Mouse (Mus musculus): ENCODE results near the gene Iqck. TPM values are rescaled to one million over a fixed set of nuclear protein-coding genes. Genes with fewer than 3 reads are reported as not detected.

The Iqck gene
- total RNA-seq (2015; ENCODE audit: low replicate concordance): not detected in 2 replicates
- not detected in 2 replicates for total RNA-seq (2017; ENCODE audit: low replicate concordance)

DNA sequence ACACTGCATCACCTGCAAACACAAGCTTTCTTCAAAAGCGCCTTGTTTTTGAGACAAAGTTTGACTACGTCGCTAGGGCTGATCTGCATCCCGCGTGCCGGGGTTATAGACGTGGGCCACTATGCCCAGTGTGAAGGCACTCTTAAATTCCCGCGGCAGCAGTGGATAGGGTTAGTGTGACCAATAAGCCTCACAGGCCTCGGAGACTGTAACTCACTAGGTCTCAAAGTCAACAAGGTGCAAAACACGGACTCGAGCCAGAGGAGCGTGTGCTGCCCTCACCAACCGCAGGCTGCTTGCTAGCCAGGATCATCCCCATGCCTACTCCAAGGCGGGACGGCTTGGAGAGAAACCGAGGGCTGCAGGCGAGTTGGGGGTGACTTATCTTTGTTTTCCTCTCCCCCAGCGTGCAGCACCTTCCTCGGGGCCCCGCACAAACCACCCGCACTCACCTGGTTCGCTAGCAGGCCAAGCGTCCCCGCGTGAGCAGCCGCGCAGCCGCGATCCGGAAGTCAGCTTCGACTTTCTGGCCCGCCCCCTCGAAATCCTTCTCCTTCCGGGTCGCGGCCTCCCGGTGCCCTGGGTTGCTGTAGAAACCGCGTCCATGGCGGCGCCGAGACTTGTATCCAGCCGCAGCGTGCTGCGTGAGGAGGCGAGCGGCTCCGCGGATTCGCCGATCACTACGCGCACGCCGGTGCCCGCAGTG lies at the start of gene Iqck:
Gene Iqck, plus strand, starts transcription at position 582 of the 706 bp plus-strand sequence.
- peak; percentile 92 for ATAC-seq (replicated peaks; ENCODE audit: low FRiP score, poor library complexity, severe bottlenecking)

DNA sequence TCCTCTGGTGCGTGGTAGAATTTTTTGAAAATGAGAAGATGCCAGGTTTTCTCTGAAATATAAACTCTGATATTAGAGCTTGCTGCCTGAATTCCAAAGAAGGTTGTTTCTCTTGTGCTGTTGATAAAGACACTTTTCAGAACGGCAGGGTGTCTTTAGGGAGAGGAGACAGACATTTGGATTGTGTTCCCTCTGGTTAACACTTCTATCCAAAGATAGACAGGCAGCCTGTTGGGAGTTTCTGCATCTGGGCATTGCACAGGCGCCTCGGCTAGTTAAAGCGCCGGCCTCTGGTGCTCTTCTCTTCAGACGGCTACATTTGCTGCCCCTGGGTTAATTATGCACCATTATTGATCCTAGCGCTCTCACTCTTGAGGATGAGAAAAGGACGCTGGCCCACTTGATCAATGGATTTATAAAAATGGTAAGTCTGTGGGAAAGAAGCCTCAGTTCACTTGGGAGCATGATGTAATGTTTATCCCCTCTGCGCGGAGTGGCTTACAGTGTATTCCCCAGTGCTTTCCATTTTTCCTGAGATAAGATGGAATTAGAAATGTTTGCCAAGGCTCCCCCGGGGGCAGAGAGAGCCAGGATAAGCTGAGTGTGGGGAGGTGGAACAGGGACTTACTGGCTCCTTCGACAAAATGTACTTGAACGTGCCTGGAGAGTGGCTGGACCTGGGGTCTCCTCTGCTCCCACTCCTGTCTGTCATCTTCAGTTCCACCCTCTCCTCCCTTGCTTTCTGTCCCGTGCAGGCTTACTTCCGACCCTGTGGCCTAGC lies 48.7 kb upstream of the Iqck start:
- ATAC-seq (replicated peaks; ENCODE audit: low FRiP score, poor library complexity, severe bottlenecking): no peak

DNA sequence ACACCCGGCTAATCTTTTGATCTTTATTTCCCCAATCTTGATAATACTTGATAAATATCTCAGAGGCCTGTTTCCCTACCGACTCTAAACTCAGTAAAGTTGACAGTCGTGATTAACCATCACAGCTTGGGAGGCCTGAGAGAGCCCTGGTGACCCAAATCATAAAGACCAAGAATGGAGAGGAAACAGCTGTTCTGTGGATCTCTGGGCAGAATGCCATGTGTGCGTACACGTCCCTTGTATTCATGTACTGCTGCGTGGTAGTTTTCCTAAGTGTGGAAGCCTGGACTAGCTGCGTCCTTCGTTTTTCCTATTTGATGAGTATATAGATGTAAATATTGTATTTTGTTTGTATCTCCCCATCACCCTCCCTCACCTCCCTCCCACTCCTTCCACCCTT lies 47.7 kb upstream of the Iqck start:
- no peak for ATAC-seq (replicated peaks; ENCODE audit: low FRiP score, poor library complexity, severe bottlenecking)

DNA sequence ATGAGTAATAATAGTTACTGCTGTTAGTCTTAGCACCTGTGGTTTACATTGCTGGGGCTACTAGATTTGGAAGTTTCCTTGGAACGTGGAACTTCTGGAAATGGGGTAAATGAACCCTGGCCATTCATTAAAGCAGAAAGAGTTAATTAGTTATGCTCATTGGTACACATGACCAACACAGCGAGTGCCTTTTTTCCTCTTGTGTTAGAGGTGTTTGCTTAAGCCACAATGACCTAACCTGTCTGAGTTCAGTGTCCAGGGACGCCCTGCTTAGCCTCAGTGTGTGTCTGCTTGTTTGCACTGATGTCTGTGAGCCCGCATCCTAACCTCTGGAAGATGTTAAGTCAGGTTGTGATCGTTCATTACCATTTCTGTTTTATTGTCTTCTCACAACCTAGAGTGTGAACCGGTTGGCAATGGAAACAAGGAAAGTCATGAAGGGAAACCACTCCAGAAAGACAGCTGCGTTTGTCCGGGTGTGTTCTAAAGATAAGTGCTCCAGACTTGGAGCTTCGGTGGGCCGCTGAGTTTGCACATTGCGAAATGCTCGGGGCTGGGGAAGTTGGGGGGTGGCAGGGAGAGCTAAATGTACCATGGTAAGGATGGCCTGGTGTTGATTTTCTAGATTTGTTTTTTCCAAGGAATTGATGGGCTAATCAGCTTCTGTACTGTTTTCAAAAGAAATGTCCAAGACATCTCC lies 44.0 kb upstream of the Iqck start:
- no peak for ATAC-seq (replicated peaks; ENCODE audit: low FRiP score, poor library complexity, severe bottlenecking)

DNA sequence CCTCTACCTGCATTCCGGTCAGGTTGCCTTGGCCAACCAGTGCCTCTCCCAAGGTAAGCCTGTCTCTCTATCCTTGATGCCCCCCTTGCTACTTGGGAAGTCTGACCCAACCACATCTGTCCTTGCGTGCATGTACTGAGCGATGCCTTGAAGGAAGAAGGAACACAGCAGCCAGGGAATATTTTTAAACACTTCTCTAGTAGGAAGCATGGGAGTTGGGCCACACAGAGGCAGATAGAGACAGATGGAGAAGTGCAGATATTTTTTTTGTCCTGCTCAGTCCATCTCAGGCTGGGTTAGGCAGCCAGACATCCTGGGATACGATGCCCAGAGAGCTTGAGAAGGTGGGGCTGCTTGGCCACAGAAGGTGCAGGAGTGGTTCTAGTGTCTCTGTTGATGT lies 42.0 kb upstream of the Iqck start:
- ATAC-seq (replicated peaks; ENCODE audit: low FRiP score, poor library complexity, severe bottlenecking): no peak

DNA sequence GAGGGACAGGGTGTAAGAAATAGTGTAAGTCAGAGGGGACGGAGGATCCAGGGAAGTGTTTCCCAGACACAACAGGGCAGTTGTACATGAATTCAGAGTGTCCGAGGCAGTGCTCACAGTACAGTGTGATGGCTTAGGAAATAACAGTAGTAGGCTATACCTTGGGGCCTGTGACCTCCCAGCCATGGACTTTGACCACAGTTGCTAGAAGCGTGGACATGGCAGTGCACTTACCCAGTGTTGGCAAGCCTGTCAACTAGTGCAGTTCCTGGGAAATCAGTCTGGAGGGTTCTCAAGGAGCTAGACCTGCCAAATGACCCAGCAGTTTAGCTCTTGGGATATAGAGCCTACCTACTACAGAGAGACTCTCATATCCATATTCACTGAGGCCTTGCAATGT lies 39.3 kb upstream of the Iqck start:
- ATAC-seq (replicated peaks; ENCODE audit: low FRiP score, poor library complexity, severe bottlenecking): no peak

DNA sequence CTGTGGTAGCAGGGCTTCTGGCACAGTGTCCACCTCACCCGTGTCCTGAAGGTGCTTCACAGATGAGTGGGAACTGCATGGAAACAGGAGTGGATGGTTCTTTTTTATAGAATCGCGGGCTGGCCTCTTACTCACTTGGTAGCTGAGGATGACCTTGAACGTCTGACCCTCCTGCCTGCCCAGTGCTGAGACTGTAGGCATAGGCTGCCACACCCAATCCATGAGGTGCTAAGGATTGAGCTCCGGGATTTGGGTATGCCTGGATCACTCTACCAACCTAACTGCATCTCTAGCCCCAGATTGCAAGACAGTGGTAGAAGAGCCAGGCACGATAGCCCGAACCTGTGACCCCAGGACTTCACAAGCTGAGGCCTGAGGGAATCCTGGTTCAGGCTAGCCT lies 37.8 kb upstream of the Iqck start:
- no peak for ATAC-seq (replicated peaks; ENCODE audit: low FRiP score, poor library complexity, severe bottlenecking)

DNA sequence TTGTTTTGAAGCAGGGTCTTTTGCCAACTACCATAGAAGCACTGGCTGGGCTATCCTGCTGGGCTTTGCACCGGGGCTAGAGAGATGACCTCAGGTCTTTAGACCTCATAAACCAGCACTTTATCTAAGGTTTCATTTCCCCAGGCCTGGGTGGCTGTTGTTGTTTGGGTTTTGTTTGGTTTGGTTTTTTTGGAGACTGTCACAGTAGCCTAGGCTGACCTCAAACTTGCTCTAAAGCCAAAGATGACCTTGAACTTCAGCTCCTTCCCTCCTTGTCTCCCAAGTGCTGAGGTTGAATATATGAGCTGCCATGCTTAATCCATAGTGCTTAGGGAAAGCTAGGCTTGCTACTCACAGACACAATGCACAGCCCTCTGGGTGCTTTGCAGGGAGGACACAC lies 35.9 kb upstream of the Iqck start:
- ATAC-seq (replicated peaks; ENCODE audit: low FRiP score, poor library complexity, severe bottlenecking): no peak

DNA sequence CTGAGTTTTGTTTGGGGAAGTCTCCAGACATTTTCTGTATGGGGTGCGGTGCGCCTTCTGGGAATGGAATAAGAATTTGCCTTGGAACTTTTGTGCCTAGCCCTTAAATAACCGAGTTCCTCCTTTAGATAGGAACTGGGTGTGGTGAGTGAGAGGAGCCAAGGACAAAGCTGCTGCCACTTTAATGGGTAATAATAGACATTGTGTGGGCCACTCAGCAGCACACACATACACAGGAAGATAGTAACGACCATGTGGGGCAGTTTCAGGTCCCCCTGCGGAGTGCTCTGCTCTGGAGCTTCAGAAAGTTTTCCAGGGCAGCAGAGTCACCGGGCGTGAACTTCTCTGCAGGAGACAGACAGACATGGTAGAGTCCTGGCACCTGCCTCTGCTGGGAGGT lies 34.2 kb upstream of the Iqck start:
- no peak for ATAC-seq (replicated peaks; ENCODE audit: low FRiP score, poor library complexity, severe bottlenecking)

DNA sequence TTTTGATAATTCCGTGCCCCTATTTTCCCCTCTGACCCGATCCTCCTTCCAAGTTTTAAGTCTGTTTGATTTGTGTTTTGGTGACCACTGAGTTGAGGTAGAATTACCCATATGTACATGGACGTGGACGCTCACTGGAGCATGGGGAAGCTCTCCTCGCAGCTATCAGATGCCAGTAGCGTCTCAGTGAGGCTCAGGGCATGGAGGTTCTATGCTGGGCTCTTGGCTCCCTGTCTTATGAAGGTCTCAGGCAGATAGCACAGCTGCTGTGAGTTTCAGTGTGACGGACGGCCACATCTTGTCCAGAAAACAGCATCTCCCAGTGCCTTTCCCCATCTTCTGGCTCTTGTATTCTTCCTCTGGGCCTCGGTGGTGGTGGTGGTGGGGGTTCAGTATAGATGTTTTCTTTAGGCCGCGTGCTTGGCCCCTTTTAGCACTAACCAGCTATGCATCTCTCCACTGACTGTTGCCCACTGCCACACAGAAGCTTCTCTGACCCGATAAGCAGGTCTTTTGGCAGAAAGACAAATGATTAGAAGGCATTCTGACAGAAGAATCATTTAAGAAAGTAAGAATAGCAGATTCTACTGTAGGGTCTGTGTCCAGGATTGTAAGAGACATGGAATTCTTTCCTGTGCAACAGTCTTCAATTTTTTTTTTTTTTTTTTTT lies 33.5 kb upstream of the Iqck start:
- no peak for ATAC-seq (replicated peaks; ENCODE audit: low FRiP score, poor library complexity, severe bottlenecking)

DNA sequence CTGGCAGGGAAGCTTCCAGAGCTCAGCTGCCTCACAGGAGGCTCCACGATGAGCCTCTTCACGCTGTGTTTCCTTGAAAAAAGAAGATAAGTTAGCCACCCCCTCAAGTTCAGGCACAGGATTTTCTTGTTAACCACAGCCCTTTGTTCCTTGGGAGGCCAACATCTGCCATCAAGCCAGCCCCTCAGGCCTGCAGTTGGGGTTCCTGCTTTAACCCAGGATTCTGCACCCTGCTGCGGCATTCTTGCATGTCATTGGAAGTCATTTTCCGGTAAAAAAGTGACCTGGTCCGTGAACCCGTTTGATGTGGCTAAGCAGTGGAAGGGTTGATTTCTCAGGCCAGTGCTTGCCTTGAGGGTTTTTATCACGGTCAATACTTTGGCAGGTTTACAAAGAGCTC lies 31.1 kb upstream of the Iqck start:
- no peak for ATAC-seq (replicated peaks; ENCODE audit: low FRiP score, poor library complexity, severe bottlenecking)

DNA sequence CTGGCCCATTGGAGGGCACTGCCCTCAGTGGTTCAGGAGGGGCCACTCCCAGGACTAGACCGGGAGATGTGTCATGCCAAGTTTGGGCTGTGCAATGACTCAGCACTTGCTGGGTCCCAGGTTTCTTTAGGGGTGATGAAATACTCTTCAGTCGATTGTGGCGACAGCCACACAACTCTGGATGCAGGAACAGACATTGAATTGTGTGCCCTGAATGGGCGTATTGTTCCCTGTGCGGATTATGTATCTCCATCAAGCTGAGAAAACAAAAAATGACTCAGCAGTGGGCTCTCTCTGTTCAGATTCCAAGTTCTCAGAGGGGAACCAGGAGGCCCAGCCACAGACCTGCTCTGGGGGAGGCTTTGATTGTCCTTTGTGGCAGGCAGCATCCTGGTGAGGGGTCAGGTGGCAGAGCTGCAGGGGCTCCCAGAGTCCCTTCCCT lies 27.6 kb upstream of the Iqck start:
- ATAC-seq (replicated peaks; ENCODE audit: low FRiP score, poor library complexity, severe bottlenecking): no peak

DNA sequence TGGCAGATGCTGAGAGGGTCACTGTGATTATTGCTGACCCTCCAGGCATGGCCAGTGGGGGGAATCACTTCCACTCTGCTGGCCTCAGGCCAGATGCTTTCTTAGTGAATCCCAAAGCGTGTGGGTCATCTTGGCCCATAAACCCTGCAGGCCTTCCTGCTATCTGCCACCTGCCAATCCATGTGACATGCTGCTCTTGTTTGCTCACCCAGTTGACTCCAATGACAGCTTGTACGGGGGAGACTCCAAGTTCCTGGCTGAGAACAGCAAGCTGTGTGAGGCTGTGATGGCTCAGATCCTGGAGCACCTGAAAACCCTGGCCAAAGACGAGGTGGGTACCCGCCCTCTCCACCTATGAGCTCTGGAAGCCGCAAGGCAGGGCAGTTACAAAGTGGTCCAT lies 17.7 kb upstream of the Iqck start:
- no peak for ATAC-seq (replicated peaks; ENCODE audit: low FRiP score, poor library complexity, severe bottlenecking)

DNA sequence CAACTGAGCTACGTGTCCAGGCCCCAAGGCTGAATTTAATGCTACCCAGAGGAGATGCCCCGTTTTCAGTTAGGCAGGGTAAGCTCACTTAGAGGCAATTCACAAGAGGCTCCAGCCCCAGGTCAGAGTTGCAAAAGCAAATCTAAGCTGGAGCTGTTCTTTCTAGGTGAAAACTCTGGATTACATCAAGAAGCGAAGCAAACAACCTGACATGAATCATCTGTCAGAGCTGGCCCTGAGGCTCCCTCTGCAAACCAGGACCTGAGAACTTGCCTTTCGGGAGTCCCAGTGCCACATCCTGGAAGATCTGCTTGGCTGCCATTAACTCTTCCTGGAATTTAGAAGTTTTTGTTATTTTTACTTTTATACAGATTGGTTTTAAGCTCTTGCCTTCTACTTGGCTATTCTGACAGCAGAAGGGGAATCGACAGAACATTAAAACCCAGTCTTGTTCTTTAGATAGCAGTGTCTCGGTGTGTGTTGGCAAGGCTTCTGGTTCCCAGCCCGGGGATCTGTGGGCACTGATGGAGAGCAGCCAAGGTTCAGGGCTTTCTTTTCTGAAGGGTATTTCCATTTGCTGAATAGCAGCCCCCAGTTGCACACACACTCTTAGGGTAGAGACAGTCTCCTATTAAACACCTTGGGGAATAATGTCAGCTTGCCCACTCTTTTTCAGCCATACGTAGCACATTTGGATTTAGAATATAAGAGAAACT lies 14.4 kb upstream of the Iqck start:
- no peak for ATAC-seq (replicated peaks; ENCODE audit: low FRiP score, poor library complexity, severe bottlenecking)

DNA sequence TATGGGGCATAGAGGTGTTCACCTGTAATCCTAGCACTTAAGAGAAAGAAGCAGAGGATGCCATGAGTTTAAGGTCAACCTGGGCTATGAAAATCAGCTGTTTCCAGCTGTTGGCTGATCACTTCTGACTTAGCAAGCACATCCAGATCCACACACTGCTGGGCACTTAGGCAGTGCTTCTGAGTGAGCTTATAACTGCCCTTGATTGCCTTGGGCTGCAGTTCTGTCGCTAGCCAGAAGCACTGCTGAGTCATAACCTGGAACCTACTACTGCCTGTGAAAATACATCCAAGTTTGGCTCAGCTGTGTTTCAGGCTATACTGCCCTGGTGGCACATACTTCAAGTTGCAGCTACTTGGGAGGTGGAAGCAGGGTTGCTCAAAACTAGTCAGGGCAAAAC lies 13.8 kb upstream of the Iqck start:
- no peak for ATAC-seq (replicated peaks; ENCODE audit: low FRiP score, poor library complexity, severe bottlenecking)

DNA sequence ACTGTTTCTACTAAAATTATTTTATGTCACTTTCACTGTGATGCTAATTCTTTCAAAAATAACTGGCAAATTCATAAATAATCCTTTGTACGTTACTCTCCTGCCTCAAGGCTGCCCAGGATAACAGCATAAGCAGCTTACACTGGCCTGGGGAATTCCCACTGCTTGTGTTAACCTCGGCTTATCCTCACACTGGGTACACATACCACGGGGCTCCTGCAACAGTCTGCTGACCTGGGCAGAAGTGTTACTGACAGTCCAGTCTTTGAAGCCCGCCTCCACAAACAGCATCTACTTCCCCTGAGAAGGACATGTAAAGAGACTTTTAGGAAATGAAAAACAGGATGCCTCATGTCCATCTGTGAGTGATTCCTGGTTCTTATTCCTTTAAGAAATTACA lies 12.6 kb upstream of the Iqck start:
- no peak for ATAC-seq (replicated peaks; ENCODE audit: low FRiP score, poor library complexity, severe bottlenecking)

DNA sequence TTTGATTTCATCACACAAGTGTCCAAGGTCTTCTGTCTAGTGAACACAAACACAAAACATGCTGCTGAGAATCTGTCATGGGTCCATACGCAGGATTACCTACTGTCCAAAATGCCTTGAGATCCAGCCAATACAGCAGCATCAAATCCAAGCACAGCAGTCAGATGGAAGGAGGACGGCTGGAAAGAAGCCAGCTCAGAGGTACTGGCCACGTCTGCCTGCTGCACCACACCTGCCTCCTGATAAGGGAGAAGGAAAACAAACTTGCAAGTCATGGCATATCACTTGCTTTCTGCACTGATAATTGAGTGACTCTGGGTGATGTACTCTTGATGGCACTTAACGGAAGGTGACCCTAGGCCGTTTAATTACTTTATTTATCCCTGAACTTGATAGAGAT lies 10.4 kb upstream of the Iqck start:
- ATAC-seq (replicated peaks; ENCODE audit: low FRiP score, poor library complexity, severe bottlenecking): no peak

DNA sequence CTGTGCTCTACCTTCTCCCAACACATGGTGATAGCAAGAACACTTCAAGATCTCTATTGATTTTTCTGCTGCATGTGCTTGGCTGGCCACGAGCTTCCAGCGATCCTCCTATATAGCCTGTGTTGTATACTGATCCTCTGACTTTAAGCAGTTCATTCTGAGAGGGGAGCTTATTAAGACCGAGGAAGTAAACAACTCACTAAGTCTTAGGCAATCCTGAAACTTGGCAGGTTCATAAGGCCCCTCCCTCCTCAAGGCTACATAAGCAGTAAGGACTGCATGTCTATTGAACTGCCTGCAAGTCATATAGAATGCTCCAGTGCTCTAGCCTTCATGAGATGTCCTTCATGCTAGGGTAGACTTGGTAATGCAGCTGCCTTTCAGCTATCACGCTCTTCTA lies 9.2 kb upstream of the Iqck start:
- ATAC-seq (replicated peaks; ENCODE audit: low FRiP score, poor library complexity, severe bottlenecking): no peak

DNA sequence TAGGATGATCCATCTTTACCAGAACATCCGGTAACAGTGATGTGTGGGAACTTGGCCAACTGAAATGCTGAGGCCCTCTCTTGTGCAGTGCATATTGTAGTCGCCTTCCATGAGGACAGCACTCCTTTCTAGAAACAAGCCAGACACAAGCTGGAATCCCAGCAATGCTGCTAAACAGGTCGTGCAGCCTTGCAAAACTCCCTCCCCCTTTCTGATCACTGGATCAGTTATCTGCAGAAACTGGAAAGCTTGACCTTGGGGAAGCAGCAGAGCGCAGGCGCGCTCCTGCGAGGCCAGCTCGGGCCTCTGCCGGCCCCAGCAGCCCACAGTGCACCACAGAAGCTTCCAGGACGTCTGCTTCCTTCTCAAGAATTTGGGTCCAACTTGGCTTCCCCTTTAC lies 6.8 kb upstream of the Iqck start:
- ATAC-seq (replicated peaks; ENCODE audit: low FRiP score, poor library complexity, severe bottlenecking): no peak
